Mouse (Mus musculus) fat pad, adult 2 months (tissue): ENCODE results near the gene Med21.

ENCODE experiments used
- DNase-seq: peaks from one replicate; pipeline ENCODE4 v3.0.0-alpha.2; 2011; ENCODE audit warnings: low read depth, low spot score; ENCODE audit errors: extremely low read depth

Gene Med21

DNA sequence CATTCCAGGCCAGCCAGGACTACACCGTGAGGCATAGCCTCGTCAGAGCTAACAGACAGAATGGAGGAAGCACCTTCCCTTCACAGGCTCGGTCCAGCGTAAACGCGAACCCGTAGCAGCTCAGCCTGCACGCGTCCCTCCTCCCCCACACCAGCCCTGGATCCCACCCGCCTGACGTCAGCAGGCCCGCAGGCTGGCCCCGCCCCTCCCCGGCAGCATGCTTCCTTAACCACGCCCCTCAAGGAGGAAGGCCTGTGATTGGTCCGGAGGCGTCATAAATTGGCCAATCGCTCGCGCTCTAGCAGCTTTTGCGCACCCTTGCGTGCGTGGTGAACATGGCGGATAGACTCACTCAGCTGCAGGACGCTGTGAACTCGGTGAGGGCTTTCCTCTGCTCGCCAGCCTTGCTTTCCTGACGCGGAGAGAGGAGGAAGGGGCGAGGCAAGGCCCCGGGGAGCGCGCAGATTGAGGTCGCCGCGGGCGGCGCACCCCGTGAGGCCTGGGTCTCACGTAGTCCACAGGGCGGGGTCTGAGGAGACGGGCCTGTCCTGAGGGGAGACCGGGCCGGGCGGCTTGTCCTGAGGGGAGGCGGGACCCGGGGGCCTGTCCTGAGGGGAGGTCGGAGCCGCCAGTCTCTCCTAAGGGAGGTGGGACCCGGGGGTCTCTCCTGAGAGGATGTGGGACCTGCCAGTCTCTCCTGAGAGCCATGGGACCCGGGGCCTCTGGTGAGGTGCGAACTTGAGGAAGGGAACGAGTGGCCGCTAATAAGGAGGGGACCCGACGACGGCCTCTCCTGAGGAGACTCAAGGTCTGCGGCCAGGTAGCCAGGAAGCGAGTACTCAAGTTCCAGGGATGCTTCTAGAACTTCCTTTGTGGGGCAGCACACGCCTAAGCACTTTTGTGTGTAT, at the start of gene Med21, which contains the start of gene Tm7sf3:
Gene Med21 (plus strand): TSS at position 272 of the 908 bp plus-strand sequence.
Gene Tm7sf3 (minus strand): TSS at position 549 of the 908 bp plus-strand sequence.
- DNase-seq: peak; percentile 62

DNA sequence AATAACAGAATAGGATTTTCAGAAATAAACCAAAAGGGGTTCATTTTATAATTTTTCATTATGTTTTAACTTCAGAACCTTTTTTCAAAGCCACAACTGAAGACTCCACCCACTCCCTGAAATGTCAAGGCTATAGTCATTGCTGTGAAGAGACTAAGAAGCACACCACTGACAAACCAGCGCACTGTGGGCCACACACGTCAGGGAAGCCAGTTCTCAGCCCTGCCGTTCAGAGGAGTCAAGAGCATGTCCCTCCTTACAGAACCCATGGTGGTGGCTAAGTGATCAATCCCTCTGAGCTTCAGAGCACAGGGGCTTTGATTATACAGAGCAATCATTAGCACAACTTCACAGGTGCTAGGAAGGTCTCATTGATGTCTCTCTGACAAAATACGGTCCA, 39.7 kb upstream of the Med21 start:
- no peak for DNase-seq

DNA sequence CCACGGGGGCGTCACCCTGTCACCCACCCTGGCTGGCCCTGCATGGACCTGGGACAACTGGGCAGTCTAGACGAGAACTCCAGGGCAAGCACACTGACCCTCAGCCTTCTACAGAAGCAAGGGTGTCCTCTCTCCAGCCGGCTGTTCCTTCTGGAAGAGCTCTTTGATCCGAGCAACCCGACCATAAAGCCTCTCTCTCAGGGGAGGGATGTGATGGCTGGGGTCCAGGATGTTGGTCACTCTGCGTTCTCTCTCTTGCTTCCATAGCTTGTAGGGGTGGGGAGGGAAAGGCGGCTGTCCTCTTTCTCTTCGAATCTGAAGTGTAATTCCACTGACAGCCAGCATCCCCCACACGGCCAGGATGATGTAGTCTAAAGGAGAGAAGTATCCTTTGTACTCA, 38.7 kb upstream of the Med21 start:
- no peak for DNase-seq

GRCm38 (mm10) chr6:146611385-146611784, 31.0 kb upstream of the Med21 start:
- DNase-seq: no peak

DNA sequence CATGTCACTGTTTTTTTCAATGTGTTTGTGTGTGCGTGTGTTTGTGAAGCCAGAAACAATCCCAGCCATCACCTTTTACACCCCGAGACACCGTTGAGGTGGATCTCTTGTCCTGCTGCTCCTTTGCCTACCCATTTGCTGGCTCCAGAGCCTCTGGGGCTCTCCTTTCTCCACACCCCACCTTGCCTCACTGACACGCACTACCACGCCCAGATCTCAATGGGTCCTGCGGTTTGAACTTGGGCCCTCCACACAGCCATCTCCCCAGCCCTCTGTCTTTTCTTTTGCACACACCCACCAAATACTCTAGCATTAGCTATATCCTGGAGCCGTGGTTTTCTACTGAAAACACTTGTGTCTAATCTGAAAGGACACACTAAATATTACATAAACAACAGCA, 30.4 kb upstream of the Med21 start:
- DNase-seq: no peak

- peak; percentile 84 for DNase-seq
These were observed 29.6 kb upstream of the Med21 start for GRCm38 (mm10) chr6:146612736-146613135.

GRCm38 (mm10) chr6:146613907-146614306, 28.4 kb upstream of the Med21 start:
- DNase-seq: no peak

GRCm38 (mm10) chr6:146614541-146614940, 27.8 kb upstream of the Med21 start:
- DNase-seq: no peak

- DNase-seq: no peak
These were observed 26.5 kb upstream of the Med21 start for GRCm38 (mm10) chr6:146615891-146616290.

- DNase-seq: no peak
These were observed 25.7 kb upstream of the Med21 start for GRCm38 (mm10) chr6:146616670-146617069.

- no peak for DNase-seq
These were observed 14.2 kb upstream of the Med21 start for GRCm38 (mm10) chr6:146628123-146628522.

DNA sequence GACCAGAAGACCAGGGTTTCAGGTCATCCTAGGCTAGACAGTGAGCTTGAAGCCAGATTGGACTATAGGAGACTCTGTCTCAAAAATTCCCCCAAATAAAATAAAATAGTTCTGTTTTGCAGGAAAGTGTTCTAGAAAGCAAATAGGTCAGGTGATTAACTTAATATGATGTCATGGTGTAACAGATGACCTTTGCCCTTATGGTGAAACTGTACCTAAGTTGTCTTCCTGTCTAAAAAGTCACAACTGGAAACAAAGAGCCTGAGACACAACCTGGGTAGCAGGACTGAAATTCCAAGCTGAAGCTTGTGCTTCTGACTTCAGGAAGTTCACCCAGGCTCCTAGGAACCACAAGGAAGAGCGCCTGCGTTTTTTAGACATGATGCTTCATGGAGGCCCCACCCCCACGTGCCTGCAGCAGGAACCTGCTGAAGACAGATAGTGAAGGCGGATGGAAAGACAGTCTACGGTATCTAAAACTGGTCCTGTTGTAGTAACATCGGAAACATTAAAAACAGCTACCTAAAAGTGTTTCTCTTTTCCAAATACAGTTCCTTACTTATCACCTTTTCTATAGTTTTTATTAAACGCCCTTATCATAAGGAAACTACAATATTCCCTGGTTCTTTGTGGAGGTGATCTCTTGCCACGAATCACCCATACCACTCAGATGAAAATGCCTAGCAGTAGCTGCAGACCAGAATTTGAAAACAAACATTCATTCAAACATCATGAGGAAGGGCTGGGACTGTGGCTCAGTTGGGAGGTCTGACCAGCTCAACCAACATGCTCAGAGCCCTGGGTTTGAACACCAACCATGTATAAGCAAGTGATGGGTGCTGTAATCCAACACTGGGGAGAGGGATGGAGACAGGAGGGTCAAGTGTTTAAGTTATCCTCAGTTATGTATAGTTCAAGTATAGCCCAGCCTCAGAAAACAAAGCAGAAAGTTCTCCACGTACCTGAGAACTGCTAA, 12.3 kb upstream of the Med21 start:
- no peak for DNase-seq

DNA sequence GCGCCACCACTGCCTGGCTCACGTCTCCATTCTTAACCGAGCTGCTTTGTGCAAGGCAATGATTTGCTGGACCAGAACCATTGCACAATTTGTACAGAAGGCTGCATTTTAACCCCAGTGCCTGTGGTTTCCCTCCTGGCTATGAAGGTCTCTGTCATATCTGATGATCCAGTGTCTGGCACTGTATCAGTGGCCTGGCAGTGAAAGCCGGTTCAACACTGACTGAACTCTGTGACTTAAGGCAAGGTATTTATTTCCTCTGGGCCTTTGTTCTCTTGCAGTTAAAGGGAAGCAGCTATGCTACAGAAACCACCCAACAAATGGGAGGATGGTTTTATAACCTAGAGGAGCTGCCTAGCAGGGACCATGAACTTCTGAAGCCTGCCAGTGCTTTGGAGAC, 11.4 kb upstream of the Med21 start:
- peak; percentile 56 for DNase-seq

GRCm38 (mm10) chr6:146631847-146632246, 10.5 kb upstream of the Med21 start:
- DNase-seq: no peak

GRCm38 (mm10) chr6:146632403-146632802, 9.9 kb upstream of the Med21 start:
- no peak for DNase-seq

DNA sequence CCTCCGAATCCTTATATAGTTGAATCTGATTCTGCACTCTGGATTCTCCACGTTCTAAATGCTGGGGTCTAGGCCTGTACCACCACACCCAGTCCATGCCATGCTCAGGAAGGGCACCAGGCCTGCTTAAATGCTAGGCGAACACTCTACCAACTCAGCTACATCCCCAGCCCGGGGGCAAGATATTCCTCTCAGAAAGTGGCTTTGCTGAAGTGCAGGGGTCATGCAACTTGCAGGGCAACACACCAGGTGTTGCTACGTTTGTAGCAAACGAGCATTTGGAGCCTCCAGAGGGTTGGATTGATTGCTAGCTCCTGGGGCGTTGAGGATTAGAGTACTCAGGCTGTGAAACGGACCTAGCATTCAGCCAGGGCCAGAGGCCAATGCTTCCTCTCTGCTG, 9.2 kb upstream of the Med21 start:
- DNase-seq: peak; percentile 10

DNA sequence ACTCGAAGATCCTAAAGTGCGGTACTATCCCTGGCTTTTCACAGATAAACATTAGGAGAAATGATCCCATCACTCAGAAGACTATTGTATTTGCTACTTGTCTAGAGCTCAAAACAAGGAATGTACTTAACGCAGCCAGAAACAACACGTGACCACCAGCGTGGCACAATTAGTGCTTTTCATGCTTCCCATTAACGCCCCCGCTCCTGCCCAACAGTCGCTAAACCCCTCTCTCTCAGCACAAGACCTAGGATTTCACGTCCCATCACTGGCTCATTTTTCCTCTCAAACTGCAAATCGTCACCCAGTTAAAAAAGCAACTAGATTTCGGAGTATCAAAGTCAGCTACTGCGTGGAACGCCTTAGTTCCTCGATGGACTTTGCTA, 8.7 kb upstream of the Med21 start:
- DNase-seq: peak; percentile 28

- DNase-seq: no peak
These were observed 8.2 kb upstream of the Med21 start for GRCm38 (mm10) chr6:146634015-146634722.

DNA sequence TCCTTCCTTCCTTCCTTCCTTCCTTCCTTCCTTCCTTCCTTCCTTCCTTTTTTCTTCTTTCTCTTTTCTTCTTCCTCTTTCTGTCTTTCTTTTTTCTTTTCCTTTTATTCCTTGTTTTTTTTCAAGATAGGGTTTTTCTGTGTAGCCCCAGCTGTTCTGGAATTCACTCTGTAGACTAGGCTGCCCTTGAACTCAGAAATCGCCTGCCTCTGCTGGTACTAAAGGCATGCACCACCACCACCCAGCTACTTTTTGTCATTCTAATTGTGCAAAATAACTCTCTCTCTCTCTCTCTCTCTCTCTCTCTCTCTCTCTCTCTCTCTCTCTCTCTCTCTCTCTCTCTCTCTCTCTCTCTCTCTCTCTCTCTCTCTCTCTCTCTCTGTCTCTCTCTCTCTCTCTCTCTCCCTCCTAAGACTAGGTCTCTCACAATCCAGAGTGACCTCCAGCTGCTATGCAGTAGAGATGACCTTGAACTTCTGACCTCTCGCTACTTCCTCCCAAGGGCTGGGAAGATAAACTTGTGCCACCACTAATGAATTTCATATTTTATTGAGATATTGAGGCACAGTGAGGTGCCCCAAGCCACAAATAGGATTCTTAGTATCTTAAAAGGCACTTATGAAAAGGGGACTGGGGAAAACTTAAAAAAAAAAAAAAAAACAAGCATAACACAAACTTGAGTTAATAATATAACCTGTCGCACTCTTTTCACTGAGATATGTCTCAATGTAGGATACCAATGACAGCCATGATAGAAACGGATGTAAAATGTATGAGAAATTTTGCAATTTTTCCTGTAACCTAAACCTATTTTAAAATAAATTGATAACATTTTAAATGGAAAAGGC, 7.4 kb upstream of the Med21 start:
- no peak for DNase-seq

DNA sequence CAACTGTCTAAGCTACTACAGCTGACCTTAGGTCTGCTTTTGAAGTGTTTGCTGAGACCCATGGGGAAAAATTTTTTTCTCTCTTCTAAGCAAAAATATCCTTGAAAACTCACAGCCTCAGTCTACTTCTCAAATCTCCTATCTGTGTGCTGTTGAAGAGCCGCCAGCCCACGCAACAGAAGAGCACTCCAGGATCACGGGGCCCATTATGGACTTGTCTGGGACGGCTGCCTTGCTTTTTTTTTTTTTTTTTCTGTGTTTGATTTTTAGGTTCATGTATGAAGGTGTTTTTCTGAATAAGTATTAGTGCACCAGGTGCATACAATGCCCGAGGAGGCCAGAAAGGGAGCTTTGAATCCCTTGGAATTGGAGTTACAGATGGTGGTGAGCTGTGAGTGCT, 5.9 kb upstream of the Med21 start:
- no peak for DNase-seq
